Comparison of ENCODE assay signal across 7 mouse cellular contexts in the genomic region with DNA sequence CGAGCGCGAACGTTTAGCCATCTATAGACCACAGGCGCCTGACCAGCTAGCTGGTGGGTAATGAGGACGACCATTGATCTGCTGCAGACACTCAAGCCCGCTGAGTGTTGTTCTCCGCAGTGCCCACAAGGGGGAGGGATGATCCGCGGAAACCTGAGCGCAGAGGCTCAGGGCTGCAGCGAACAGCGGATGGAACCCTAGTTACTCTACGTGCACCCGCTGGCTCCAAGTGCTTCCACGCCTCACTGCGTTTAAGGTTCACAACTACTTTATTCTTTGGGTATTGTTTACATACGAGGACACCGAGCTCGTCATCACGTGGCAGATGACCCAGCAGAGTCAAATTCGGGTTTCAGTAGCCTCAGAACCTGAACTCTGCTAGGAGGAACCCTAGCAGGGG. TPM values are rescaled to one million over a fixed set of nuclear protein-coding genes. Genes with fewer than 3 reads are reported as not detected.
A peak's percentile ranks its signal among the peaks of the same experiment; 100 is the strongest.
DNase-seq lines count a peak whose midpoint lies in the region; ATAC-seq lines count a peak whose summit lies in the region.

No protein-coding gene starts in this region.

- H3K27ac ChIP-seq in hindbrain, embryonic 15.5 days (replicated peaks) = no peak overlapping the region

- H3K4me1 ChIP-seq in hindbrain, embryonic 15.5 days (replicated peaks) = peaks cover 52% of the 10 kb centered on the region
- H3K4me1 ChIP-seq in megakaryocyte, embryonic 14.5 days = peaks cover 52% of the 10 kb centered on the region

- peak; percentile 75 for DNase-seq in NIH3T3 (ENCODE audit: low read depth)
- peak; percentile 75 for DNase-seq in cerebellum, adult 9-10 months
- DNase-seq in gastrocnemius, adult 18-20 months (ENCODE audit: low spot score) = peak; percentile 76
- DNase-seq in left cerebral cortex, postnatal 10 days (ENCODE audit: extremely low spot score in 1 of 2, low spot score in 2 of 2) = peak; percentile 64 to 75
- DNase-seq in right cerebral cortex, postnatal 25 days = peak; percentile 63

- H3K9me3 ChIP-seq in hindbrain, embryonic 15.5 days = no peaks in the 10 kb centered on the region
- H3K9me3 ChIP-seq in megakaryocyte, embryonic 14.5 days = no peaks in the 10 kb centered on the region

- intact Hi-C loops in left cerebral cortex, postnatal 10 days (cut with DNase I) = no loop called here

- no peaks in the 10 kb centered on the region for H3K36me3 ChIP-seq in hindbrain, embryonic 15.5 days
- no peaks in the 10 kb centered on the region for H3K36me3 ChIP-seq in megakaryocyte, embryonic 14.5 days (replicated peaks; ENCODE audit: low read length)

- ATAC-seq in hindbrain, embryonic 15.5 days (ENCODE audit: low FRiP score, low read depth) = peak; percentile 63; the same call in 1 of the 2 replicates

- peak overlapping the region; percentile 85 for H3K4me2 ChIP-seq in hindbrain, embryonic 15.5 days

- no peak overlapping the region for H3K9ac ChIP-seq in hindbrain, embryonic 15.5 days

- H3K4me3 ChIP-seq in hindbrain, embryonic 15.5 days = no peak overlapping the region
- peak overlapping the region; percentile 83 for H3K4me3 ChIP-seq in megakaryocyte, embryonic 14.5 days (replicated peaks)

- WGBS in hindbrain, embryonic 15.5 days = under 1% methylated on average over 22 of the region's 22 CpGs

- H3K27me3 ChIP-seq in hindbrain, embryonic 15.5 days = peaks cover 52% of the 10 kb centered on the region
- H3K27me3 ChIP-seq in megakaryocyte, embryonic 14.5 days (replicated peaks) = peaks cover 89% of the 10 kb centered on the region

RNA-seq across cellular contexts. Expression of gene Arhgap27, which starts 4.4 kb away (rescaled TPM):
- total RNA-seq in gastrocnemius, adult 18-20 months (2021) = 1 to 10 TPM; 6.1 to 6.8 TPM
- 4.6 and 4.9 TPM in 2 replicates for polyA plus RNA-seq in hindbrain, embryonic 15.5 days (2015; fragmentation: Nextera tagmentation; extraction: Ambion mirVana)
- 1 to 10 TPM; 7.6 to 8.6 TPM for total RNA-seq in left cerebral cortex, postnatal 10 days (2021)
- 4.9 TPM in 1 of 2 replicates, not detected in the other for polyA plus RNA-seq in megakaryocyte, embryonic 14.5 days (2012; ENCODE audit: insufficient read depth, low replicate concordance)

RNA-seq across cellular contexts. Expression of gene Plekhm1, which starts 53.4 kb away (rescaled TPM):
- total RNA-seq in gastrocnemius, adult 18-20 months (2021) = 10 to 100 TPM; 14.8 to 16.4 TPM
- 9.8 and 10.0 TPM in 2 replicates for polyA plus RNA-seq in hindbrain, embryonic 15.5 days (2015; fragmentation: Nextera tagmentation; extraction: Ambion mirVana)
- total RNA-seq in left cerebral cortex, postnatal 10 days (2021) = 10 to 100 TPM; 13.4 to 13.6 TPM
- polyA plus RNA-seq in megakaryocyte, embryonic 14.5 days (2012; ENCODE audit: insufficient read depth, low replicate concordance) = 8.1 and 12.1 TPM in 2 replicates
